7 mouse cellular contexts compared by ENCODE assay signal in the genomic region with DNA sequence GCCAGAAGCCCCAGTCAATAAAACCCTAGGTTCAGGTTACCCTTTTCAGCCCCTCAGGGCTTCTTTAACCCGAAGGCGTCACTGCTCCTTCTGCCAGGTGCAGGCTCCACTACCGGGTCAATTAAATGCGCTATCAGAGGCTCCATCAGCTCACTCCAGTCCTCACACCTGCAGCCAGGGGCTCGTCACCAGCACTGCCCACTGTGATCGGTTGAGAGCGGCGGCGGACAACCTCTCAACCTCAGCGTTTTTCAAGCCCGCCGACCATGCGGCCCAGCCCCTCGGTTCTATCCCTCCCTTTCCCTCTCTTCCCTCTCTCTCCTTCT. TPM values are rescaled to one million over a fixed set of nuclear protein-coding genes. Genes with fewer than 3 reads are reported as not detected.
A peak's percentile ranks its signal among the peaks of the same experiment; 100 is the strongest.
DNase-seq lines count a peak whose midpoint lies in the region; ATAC-seq and TF ChIP-seq lines count a peak whose summit lies in the region.

No protein-coding gene starts in this region.

- peak overlapping the region; percentile 71; the same call in 1 of the 2 replicates for H3K4me3 ChIP-seq in spleen, adult 2 months (ENCODE audit: extremely low read depth, insufficient read depth, insufficient read length)
- H3K4me3 ChIP-seq in forebrain, embryonic 11.5 days (ENCODE audit: low read depth, low read length): peak overlapping the region; percentile 63
- peak overlapping the region; percentile 73 for H3K4me3 ChIP-seq in liver, embryonic 12.5 days
- peak overlapping the region; percentile 71 for H3K4me3 ChIP-seq in stomach, embryonic 16.5 days (replicated peaks; ENCODE audit: low read length)

- H3K9ac ChIP-seq in forebrain, embryonic 11.5 days (ENCODE audit: low read length): peak overlapping the region; percentile 77
- peak overlapping the region; percentile 82 for H3K9ac ChIP-seq in liver, embryonic 12.5 days
- peak overlapping the region; percentile 60 for H3K9ac ChIP-seq in stomach, embryonic 16.5 days (ENCODE audit: low read length)

- ATAC-seq in forebrain, embryonic 11.5 days (replicated peaks; ENCODE audit: low FRiP score): peak; percentile 84
- ATAC-seq in liver, embryonic 12.5 days: peak; percentile 52
- ATAC-seq in stomach, embryonic 16.5 days (ENCODE audit: insufficient read depth, low FRiP score): peak; percentile 72

- no peak for TF ChIP-seq CTCF in spleen, adult 2 months (IDR thresholded peaks at IDR 0.05; ENCODE audit: extremely low read depth, insufficient read depth, insufficient read length, insufficient replicate concordance)

- H3K9me3 ChIP-seq in forebrain, embryonic 11.5 days (ENCODE audit: control insufficient read depth, low read length): no peaks in the 10 kb centered on the region
- H3K9me3 ChIP-seq in liver, embryonic 12.5 days (replicated peaks): no peaks in the 10 kb centered on the region
- H3K9me3 ChIP-seq in stomach, embryonic 16.5 days (replicated peaks; ENCODE audit: control insufficient read depth, low read length): no peaks in the 10 kb centered on the region

- H3K4me2 ChIP-seq in forebrain, embryonic 11.5 days (ENCODE audit: low read depth, low read length, severe bottlenecking): peak overlapping the region; percentile 92
- peak overlapping the region; percentile 99 for H3K4me2 ChIP-seq in liver, embryonic 12.5 days
- H3K4me2 ChIP-seq in stomach, embryonic 16.5 days (ENCODE audit: low read depth, low read length): peak overlapping the region; percentile 94

- peaks cover 9% of the 10 kb centered on the region for H3K4me1 ChIP-seq in spleen, adult 2 months (ENCODE audit: control insufficient read depth, insufficient read depth, insufficient read length)
- H3K4me1 ChIP-seq in forebrain, embryonic 11.5 days (replicated peaks; ENCODE audit: control insufficient read depth, insufficient read depth, low read length): peaks cover 6% of the 10 kb centered on the region; the same call in 1 of the 2 replicates
- H3K4me1 ChIP-seq in liver, embryonic 12.5 days: peaks cover 38% of the 10 kb centered on the region
- H3K4me1 ChIP-seq in stomach, embryonic 16.5 days (ENCODE audit: control insufficient read depth, insufficient read depth, low read length): peaks cover 10% of the 10 kb centered on the region

- H3K27me3 ChIP-seq in spleen, adult 2 months (ENCODE audit: control insufficient read depth, insufficient read depth, low read length): no peaks in the 10 kb centered on the region
- H3K27me3 ChIP-seq in forebrain, embryonic 11.5 days (ENCODE audit: control insufficient read depth, insufficient read depth, low read length): peaks cover 2% of the 10 kb centered on the region; the same call in 1 of the 2 replicates
- H3K27me3 ChIP-seq in liver, embryonic 12.5 days (replicated peaks): peaks cover 17% of the 10 kb centered on the region
- H3K27me3 ChIP-seq in stomach, embryonic 16.5 days (ENCODE audit: control insufficient read depth, insufficient read depth, low read length): no peaks in the 10 kb centered on the region

- TF ChIP-seq POLR2A in spleen, adult 2 months (IDR thresholded peaks at IDR 0.05; ENCODE audit: low read depth, low read length): no peak

- H3K36me3 ChIP-seq in spleen, adult 2 months (ENCODE audit: control insufficient read depth, insufficient read depth, low read length): no peaks in the 10 kb centered on the region
- H3K36me3 ChIP-seq in forebrain, embryonic 11.5 days (ENCODE audit: control insufficient read depth, insufficient read depth, low read length): no peaks in the 10 kb centered on the region
- no peaks in the 10 kb centered on the region for H3K36me3 ChIP-seq in liver, embryonic 12.5 days
- no peaks in the 10 kb centered on the region for H3K36me3 ChIP-seq in stomach, embryonic 16.5 days (ENCODE audit: control insufficient read depth, insufficient read depth, low read length)

- no peak overlapping the region for H3K27ac ChIP-seq in spleen, adult 2 months (ENCODE audit: insufficient read depth, low read length)
- no peak overlapping the region for H3K27ac ChIP-seq in forebrain, embryonic 11.5 days (ENCODE audit: low read depth, low read length)
- H3K27ac ChIP-seq in liver, embryonic 12.5 days: no peak overlapping the region
- no peak overlapping the region; the same call in 1 of the 2 replicates for H3K27ac ChIP-seq in stomach, embryonic 16.5 days (ENCODE audit: low read length)

- 5% methylated on average over 14 of the region's 14 CpGs for WGBS in spleen, adult 2 months
- WGBS in forebrain, embryonic 11.5 days: 1% methylated on average over 14 of the region's 14 CpGs
- 1% methylated on average over 14 of the region's 14 CpGs for WGBS in liver, embryonic 12.5 days (ENCODE audit: insufficient replicate concordance)
- WGBS in stomach, embryonic 16.5 days: 2% methylated on average over 14 of the region's 14 CpGs

- no peak for DNase-seq in spleen, adult 2 months (ENCODE audit: low read depth in 1 of 2, low spot score in 2 of 2)
- no peak for DNase-seq in spleen, postnatal 36 days (ENCODE audit: low spot score in 2 of 2)
- DNase-seq in forebrain, embryonic 11.5 days (ENCODE audit: low spot score): no peak
- DNase-seq in adrenal gland, postnatal 36 days: no peak
- no peak for DNase-seq in urinary bladder, postnatal 25 days (ENCODE audit: low spot score)

RNA-seq across cellular contexts. Expression of a gene that starts 0.3 kb away (rescaled TPM):
- 6.7 and 7.3 TPM in 2 replicates for polyA plus RNA-seq in spleen, adult 2 months (2012; rRNA removed)
- 18.6 and 20.3 TPM in 2 replicates for polyA plus RNA-seq in forebrain, embryonic 11.5 days (2014; fragmentation: Nextera tagmentation; extraction: Ambion mirVana)
- polyA plus RNA-seq in liver, embryonic 12.5 days (2016; fragmentation: Nextera tagmentation; extraction: Ambion mirVana): 4.0 and 4.3 TPM in 2 replicates
- 7.9 and 8.6 TPM in 2 replicates for polyA plus RNA-seq in stomach, embryonic 16.5 days (2015; fragmentation: Nextera tagmentation; extraction: Ambion mirVana)
- total RNA-seq in adrenal gland, postnatal 36 days (2021): 10 to 100 TPM; 12.8 to 19.5 TPM

RNA-seq across cellular contexts. Expression of a gene that starts 34.6 kb away (rescaled TPM):
- polyA plus RNA-seq in spleen, adult 2 months (2012; rRNA removed): 21.0 and 38.9 TPM in 2 replicates
- polyA plus RNA-seq in forebrain, embryonic 11.5 days (2014; fragmentation: Nextera tagmentation; extraction: Ambion mirVana): 146 and 152 TPM in 2 replicates
- polyA plus RNA-seq in liver, embryonic 12.5 days (2016; fragmentation: Nextera tagmentation; extraction: Ambion mirVana): 77.6 and 78.0 TPM in 2 replicates
- 96.5 and 99.5 TPM in 2 replicates for polyA plus RNA-seq in stomach, embryonic 16.5 days (2015; fragmentation: Nextera tagmentation; extraction: Ambion mirVana)
- 10 to 100 TPM; 43.0 to 47.3 TPM for total RNA-seq in adrenal gland, postnatal 36 days (2021)
